Mouse (Mus musculus) layer of hippocampus, adult 8-10 months (tissue): Measurements from ENCODE around the gene Mettl24. TPM values are rescaled to one million over a fixed set of nuclear protein-coding genes. Genes with fewer than 3 reads are reported as not detected.

Experiments used
- DNase-seq, 2 experiments: peaks; one replicate each; pipeline ENCODE4 v3.0.0; 2022; ENCODE audit warnings: low spot score in 2 of 2
- total RNA-seq, 4 experiments: library from RNA; stranded (reverse); gene quantifications; 2 replicates each; pipeline ENCODE4 v1.2.4; 2022

Gene Mettl24
- total RNA-seq, 4 experiments from 2014 or later, result 2.0 to 3.5 (median 3.3) TPM

GRCm38 (mm10) chr10:40684326-40684725 lies 1.2 kb downstream of the Mettl24 start:
- peak; percentile 34 to 47 for DNase-seq

GRCm38 (mm10) chr10:40685641-40686040 lies 2.6 kb downstream of the Mettl24 start:
- DNase-seq, result no peak

DNA sequence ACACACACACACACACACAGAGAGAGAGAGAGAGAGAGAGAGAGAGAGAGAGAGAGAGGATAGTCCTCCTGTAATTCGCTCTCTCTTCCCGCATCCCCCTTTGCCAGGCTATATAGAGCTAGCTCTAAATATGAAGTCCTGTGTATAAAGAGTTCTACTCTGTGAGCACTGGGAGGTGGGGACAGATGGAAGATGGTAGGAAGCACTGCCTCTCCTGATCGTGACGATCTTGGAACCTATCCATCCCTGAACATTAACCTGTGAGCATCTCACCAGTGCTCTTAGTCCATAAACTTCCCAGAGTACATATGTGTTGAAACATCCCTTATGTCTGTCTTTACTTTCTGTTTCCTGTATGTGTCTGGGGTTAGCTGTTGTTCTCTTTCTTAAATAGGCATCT lies 3.9 kb downstream of the Mettl24 start:
- no peak for DNase-seq

DNA sequence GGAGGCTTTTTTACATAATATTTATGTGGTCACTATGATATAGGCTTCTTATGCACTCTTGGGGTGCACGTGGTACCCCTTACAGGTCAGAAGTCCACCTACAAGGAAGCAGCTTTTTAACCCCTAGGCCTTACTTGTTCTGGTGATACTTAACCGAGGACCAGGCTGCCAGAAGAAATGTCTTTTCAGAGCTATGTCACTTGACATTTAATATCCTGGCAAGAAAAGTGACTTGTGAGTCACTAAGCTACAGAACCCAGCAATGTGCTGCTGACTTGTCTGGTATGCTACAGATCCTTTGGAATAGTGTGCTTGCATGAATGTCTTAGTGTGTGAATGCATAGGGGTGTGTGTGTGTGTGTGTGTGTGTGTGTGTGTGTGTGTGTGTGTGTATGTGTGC lies 4.3 kb downstream of the Mettl24 start:
- DNase-seq, result no peak

DNA sequence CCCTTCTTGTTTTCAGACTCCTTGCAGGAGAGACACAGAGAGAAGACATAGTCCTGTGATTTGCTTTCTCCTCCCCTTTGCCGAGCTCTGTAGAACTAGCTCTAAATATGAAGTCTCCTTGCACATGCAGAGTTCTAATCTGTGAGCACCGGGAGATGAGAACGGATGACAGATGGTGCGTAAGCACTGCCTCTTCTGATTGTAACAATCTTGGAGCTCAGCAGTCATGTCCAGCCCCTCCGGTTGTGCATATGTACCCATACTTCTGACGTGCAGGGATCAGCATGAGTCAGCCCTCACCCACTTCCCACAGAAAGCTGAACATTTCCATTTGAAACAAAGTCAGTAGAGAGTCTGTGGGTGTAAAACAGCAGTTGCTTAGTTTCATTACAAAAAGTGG lies 5.2 kb downstream of the Mettl24 start:
- peak; percentile 84 to 89 for DNase-seq

DNA sequence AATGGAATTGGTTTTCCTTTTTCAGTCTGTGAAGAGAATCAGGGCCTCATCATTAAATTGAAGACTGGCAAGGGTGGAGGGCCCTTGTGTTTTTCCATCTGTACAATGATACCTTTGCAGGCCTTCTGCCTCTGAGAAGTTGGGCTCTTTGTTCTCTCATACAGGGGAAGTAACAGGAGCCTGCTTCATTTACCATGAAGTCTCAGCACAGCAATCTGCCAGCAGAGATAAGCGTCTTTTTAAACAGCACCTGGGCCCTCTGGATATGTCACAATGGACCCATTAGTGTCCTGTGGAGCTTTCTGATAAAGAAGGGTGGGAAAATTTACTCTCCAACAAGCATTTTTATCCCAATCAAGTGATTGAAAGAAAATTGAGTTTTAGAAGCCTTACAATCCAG lies 5.8 kb downstream of the Mettl24 start:
- DNase-seq, result no peak

DNA sequence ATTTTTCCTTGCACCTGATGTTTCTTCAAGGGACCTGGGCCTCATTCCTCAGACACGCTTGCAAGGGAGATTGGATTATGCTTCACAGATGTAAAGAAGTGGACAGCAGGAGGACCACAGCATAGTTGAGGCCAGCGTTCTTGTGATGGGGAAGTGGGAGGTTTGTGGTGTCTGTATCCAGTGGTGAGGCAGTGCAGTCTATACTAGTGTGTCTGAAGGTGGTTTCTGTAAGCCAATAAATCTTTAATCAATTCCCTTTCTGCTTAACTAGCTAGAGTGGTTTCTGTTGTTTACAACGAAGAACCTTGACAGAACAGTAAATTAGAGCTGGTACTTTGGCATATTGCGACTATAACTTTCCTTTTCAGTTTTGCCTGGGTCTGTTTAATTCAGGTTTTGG lies 15.6 kb downstream of the Mettl24 start:
- DNase-seq, result no peak

- DNase-seq, result no peak
These were observed 28.0 kb downstream of the Mettl24 start for GRCm38 (mm10) chr10:40711127-40711526.

GRCm38 (mm10) chr10:40713018-40713608 lies 30.0 kb downstream of the Mettl24 start:
- DNase-seq, result no peak

GRCm38 (mm10) chr10:40713829-40714228 lies 30.7 kb downstream of the Mettl24 start:
- no peak for DNase-seq

- no peak for DNase-seq
These were observed 32.1 kb downstream of the Mettl24 start for GRCm38 (mm10) chr10:40715151-40715550.

DNA sequence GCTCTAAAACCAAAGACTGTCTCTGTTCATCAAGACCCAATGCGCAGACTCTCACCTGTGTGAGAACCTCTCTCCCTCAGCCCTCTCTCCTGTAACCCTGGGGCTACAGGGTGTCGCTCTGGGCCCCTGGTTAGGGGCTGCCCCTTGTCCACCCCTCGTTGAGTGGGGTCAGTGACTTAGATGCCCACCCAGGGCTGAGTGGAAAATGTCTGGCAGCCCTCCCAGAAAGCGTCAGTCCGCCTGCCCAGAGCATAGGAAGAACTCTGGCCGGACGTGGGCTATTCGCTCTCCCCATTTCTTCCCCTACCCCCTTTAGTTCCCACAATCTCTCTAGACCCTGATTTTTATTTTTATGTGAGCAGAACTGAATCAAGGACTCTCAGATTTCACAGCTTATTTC lies 33.2 kb downstream of the Mettl24 start:
- no peak for DNase-seq

DNA sequence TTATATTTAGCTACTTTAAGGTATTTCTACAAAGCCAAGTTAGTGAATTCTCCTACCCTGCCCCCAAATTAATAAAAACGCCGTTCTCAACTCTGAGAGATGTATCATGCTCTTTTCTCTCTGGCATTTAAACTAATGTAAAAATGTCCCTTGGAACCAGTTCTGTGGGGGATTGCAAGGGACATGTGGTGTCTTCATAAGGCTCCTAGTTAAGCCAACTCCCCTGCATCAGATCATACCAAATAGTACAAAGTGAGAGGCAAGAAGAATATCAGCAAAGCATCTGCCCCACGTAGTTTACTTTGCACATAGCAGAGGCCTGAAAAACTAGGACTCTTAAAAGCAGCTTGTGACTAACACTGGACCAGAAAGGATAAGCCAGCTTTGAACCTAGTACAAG lies 33.6 kb downstream of the Mettl24 start:
- peak in 1 of 2 experiments; percentile 48 for DNase-seq

- DNase-seq, result no peak
These were observed 35.3 kb downstream of the Mettl24 start for GRCm38 (mm10) chr10:40718362-40718761.

DNA sequence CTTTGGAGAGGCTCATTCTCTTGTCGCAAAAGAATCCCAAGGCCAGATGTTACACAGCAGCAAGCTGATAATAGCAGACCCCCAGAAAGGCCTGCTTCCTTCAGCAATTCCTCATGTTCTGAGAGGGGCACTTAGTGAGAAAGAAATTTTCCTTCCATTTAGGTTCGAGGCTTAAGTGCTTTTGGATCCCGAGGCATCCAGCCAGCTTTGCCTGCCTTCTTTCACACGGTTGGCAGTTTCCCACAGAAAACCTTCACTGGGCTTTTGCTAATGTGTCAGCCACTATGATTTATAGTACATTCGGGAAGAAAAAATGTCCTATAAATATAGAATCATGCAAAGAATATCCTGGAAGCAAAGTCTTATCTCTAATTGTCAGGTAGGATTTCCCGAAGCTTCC lies 36.0 kb downstream of the Mettl24 start:
- DNase-seq, result no peak

GRCm38 (mm10) chr10:40720883-40721282 lies 37.8 kb downstream of the Mettl24 start:
- DNase-seq, result no peak

- DNase-seq, result no peak
These were observed 41.3 kb downstream of the Mettl24 start for GRCm38 (mm10) chr10:40724342-40724741.

DNA sequence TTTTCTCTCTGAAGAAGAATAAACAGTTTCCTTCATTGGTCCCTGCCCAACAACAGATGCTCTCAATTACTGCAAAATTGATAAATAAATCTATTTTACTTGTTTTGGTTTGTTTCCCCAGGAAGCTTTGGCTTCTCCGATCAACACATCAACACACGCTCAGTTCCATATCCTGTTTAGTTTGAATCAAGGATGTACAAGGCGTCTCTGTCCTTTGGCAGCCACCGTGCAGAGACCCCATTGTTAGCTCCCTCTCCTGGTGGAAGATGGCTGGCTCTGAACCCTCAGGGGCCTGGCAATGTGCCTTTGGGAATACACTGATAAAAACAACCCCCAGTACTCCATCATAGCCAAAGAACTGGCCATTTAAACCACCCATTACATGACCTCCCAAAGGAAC lies 42.0 kb downstream of the Mettl24 start:
- no peak for DNase-seq

- no peak for DNase-seq
These were observed 42.4 kb downstream of the Mettl24 start for GRCm38 (mm10) chr10:40725471-40725870.

DNA sequence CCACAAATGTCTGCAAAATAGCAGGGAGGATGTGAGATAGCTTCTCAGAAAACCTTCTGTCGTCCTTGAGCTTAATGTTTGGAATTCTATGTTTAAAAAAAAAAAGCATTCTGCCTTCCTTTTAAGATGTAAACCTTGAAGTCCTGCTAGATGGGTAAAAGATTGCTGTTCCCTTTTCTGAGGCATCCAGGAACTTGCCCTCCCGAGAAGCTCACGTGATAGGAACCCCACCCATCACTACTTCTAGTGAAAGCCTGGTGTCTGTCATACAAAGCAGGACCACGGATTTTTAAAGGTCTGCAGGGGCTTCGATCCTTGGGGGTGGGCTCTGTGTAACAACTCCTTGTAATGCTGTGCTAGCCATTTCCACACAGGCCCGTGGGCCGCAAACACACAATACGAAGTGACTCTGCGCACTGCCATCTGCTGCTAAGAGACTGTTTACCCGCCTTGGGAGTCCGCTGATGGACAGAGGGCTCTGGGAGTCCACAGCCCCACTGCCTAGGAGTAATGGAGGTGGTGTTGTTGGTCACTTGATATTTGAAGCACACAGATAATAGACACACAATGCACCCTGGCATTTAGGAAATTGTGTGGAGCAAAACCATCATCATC lies 43.3 kb downstream of the Mettl24 start:
- no peak for DNase-seq

DNA sequence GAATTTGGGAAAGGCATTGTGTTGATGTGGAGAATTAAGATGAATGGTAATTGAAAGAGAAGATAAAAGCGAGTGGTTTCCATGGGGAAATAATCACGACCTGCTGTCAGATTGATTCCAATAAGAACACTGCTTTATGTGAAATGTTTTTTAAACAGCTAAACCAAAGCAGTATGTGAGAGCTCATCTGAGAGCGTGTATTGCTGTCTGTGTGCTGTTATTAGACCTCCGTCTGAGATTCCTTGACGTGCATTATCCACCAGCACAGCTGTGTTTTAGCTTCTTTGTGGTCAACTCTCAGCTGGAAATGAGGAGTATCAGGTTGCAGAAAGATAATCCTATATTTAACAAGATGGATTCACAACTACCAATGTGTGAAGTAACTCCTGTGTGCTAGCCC lies 43.9 kb downstream of the Mettl24 start:
- no peak for DNase-seq

- no peak for DNase-seq
These were observed 47.1 kb downstream of the Mettl24 start for GRCm38 (mm10) chr10:40730200-40730599.

GRCm38 (mm10) chr10:40733291-40733690 lies 50.2 kb downstream of the Mettl24 start:
- peak; percentile 68 to 72 for DNase-seq

DNA sequence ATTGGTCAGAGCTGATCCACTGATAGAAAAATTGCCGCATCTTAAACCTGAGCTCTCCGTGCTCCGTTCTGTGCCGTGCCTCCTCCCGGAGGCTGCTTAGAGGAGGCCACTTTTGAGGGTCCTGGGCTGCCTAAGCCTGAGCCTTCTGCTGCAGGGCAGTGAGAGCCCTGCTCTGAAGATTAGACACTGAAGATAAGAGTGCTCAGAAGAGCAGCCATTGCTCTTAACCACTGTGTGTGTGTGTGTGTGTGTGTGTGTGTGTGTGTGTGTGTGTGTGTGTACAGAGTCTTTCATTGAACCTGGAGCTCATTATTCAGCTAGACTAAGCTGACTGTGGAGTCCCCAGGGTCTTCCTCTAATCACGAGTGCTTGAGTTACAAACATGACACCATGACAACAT lies 53.1 kb downstream of the Mettl24 start:
- no peak for DNase-seq
